Mouse (Mus musculus): ENCODE data around the gene Siae.
A peak's percentile ranks its signal among the peaks of the same experiment; 100 is the strongest.

Gene Siae

DNA sequence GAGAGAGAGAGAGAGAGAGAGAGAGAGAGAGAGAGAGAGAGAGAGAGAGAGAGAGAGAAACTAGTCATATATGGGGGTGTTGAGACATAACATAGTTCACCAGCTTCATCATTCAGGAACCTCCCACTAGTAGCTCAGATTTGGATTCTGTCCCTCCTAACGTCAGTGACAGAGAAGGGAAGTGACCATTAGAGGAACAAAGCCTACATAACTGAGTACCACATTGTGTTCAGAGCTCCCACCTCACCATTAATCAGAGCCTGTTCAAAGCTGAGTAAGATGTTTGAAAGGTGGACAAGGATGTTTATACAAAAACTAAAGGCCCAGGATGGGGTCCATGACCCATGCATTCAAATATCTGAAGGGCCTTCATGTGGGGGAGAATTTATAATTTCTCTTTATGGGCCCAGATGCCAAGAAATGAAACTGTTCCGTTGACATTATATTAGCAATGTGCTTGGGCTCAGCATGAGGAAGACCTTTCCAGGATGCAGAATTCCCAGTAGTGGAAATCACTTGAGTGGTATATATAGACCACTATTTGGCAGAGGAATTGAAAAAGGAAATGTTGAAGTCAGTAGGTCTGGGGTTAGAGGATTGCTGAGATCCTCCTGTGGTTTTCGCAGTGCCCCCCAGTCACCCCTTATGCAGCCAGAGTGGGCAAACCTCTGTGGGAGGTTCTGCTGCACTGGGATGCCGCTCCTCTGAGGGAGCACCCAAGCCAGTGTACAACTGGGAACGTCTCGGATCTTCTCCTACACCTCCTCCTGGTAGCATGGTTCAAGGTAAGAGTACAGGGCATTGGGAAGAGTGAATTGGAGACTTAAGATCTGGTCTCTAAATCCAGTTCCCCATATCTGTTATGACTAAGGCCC, 14.6 kb upstream of the Siae start:
- DNase-seq, result no peak

DNA sequence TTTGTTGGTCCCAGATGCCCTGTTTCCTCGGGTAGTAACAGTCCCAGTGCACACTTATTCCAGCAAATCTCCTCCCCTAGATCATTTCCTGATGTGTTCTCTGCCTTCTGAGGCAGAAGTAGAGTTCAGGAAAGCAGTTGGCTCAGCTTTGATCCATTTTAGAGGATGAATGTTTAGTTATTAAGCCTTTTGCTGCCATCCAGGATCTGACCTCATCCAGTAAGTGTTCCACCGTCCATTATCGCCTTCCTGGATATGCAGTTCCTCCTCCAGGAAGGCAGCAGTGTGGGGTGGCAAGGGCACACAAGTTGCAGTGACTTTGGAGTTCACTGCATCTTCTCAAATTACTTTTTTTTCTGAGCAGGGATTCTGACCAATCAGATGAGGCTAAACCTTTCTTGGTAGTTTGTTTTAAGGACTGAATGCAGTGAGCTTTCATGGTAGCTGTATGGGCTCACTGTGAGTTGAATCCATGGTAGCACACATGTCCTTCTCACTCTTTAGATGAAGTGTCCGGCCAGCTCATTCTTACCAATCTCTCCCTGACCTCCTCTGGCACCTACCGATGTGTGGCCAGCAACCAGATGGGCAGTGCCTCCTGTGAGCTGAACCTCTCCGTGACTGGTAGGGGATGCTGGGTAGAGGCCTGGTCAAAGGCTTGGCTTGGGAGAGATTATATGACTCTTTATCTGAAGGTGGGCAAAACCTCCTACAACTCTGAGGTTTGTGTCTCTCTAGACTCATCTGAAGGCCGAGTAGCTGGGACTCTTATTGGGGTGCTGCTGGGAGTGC, 13.5 kb upstream of the Siae start:
- no peak for DNase-seq

DNA sequence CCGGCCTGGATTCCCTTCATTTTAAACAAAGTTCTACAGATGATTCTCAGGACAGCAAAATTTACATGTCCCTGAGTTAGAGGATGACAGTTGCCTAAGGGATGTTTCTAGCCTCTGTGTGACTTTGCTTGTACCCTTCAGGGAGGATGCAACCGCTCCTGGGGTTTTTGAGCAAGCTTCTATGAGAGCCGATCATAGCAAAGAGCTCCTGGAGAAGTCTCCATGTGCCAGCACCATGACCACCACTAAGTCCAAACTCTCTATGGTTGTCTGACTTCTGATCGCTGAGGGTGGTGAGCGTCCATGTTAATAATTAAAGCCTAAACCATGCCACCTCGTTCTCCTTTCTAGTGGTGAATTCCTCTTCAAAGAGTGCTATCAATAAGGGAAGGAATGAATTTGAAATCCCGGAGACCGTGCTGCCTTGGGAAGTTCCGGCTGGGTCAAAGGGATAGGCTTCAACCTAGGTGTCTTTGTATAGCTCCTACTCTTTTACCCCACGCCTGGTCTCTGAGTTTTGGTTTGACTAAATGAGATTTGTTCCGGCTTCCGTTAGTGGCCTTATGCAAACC, 11.5 kb upstream of the Siae start:
- no peak for DNase-seq

DNA sequence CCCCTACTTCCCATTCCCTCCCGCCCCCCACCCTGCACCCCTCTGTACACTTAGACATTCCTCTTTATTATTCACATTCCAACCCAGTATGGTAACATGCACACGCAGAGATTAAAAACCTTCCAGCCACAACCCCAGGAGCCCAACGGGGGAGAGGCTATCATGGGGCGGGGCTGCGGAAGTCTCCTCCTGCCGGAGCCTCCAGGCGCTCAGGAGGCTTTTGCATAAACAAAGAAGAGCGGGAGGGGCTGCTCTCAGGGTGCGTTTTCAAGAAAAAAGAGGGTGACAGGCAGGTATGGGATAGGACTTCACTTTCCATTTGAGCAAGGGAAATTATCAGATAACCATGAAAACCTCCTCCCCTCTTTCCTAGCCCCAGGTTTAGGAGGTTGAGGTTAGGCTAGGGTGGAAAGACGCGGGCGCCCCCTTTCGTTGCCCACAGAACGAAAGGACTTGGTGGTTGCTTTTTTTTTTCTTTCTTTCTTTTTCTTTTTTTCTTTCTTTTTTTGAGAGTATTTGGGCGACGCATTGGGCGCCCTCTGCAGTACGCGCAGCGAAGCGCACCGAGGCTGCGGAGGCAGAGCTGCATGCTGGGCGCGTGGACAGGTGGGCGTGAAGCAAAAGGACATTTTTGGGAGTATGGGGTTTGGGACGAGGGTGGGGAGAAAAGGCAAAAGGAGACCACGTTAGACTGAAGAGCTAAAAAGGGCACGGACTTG, 10.9 kb upstream of the Siae start:
- DNase-seq, result peak; percentile 74

DNA sequence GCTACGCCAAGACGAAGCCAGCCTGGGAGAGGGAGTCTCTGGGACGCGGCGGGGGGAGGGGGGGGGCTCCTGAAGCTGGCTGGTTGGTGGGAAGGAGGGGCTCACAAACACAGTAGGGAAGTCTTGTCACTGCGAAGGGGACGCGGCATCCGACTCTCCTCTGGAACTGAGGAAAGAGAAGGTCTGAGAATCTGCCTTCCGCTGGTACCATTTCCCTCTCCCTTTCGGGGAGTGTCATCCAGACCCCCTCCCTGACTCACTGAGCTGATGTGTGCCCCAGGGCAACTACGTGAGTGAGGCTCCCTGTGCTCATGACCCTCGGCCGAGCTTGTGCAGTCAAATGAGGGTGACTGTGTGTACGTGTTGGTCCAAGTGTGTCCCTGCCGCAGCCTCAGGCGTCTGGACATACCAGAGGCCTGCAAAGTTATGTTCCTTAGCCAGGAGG, 10.3 kb upstream of the Siae start:
- DNase-seq, result no peak

DNA sequence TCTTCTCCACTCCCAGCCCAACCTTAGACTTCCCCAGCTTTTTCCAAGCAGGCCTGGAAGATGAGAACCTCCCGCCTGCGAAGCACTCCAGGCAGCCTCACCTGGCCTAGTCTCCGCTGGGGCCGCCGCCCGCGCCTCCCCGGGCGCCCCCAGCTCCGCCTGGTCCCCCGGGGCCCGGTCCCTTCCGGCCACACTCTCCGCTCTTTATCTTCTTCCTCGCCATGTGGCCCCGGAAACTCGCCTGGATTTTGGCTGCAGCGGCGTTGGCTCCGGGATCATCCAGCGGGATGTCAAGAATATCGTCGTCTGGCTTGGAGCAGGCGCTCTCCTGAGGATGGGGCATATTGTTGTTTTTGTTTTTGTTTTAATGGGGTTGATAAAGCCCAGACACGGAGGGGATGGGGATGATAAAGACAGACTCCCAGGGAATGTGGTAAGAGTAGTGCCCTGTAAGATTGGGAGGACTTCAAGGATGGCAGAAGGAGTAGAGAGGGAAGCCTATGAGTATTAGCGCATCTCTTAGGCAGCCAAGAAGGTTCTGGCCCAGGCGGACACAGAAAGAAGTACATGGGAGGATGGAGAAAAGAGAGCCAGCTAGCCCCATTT, 9.5 kb upstream of the Siae start:
- peak; percentile 8 for DNase-seq

DNA sequence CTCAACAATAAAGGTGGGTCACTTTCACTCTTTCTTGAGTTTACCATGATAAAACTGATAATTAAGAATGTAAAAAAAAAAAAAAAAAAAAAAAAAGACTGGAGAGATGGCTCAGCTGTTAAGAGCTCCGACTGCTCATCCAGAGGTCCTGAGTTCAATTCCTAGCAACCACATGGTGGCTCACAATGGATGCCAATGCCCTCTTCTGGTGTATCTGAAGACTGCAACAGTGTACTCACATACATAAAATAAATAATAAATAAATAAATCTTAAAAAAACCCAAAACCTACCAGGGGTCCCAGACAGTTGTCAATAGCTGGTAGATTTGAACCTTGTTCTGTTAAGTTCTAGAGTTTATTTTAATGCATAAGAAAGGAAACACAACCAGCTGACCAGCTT, 8.6 kb upstream of the Siae start:
- no peak for DNase-seq

DNA sequence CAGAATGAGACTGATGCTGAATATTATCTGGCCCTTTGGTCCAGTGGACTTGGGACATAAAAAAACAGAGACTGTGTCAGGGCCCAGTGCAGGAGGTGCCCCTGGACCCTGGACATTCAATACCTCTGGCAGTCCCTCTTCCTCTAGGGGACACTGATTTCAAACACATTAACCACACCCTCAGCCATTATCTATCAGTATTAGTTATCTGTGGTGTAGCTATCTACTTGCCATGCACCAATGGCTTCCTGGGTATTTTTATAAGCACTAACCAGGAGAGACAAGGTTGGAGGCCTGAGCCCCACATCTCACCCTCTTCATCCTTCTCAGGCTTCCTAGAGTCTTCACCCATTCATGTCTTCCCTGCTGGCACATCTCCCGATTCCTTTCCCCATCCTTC, 5.1 kb upstream of the Siae start:
- DNase-seq, result no peak

DNA sequence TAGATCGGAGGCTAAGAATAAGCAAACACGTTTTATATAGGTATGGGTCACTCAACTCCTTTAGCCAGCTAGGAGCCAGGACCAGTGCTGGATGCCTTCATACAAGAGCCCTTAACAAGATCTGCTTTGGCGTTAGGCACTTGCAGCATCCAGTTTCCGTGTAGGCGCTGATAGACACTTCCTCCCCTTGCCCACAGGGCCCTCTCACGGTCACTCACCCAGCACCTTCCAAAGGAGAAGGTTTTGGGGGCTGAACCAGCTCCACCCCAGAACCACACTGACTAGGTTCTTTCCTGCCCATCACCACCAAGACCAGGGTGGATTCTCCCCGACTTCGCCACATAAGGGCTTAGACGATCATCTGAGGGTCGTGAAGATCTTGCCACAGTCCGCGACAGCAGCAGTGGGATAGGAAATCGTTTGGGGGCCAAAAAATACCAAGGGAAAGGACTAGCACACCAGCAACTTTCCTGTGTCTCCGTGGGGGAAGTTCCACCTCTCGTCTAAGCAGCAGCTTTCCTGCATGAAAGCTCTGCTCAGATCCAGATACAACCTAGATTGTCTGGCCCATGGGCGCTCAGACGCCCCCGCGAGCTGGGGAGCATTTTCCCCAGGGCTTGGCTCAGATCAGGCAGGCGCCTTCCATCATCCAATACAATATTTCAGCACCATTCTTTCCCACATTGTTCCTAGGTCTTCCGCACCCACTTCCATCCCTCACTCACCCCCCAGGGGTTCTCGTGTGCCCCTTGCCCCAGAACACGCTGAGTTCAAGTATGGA, 3.6 kb upstream of the Siae start:
- no peak for DNase-seq

DNA sequence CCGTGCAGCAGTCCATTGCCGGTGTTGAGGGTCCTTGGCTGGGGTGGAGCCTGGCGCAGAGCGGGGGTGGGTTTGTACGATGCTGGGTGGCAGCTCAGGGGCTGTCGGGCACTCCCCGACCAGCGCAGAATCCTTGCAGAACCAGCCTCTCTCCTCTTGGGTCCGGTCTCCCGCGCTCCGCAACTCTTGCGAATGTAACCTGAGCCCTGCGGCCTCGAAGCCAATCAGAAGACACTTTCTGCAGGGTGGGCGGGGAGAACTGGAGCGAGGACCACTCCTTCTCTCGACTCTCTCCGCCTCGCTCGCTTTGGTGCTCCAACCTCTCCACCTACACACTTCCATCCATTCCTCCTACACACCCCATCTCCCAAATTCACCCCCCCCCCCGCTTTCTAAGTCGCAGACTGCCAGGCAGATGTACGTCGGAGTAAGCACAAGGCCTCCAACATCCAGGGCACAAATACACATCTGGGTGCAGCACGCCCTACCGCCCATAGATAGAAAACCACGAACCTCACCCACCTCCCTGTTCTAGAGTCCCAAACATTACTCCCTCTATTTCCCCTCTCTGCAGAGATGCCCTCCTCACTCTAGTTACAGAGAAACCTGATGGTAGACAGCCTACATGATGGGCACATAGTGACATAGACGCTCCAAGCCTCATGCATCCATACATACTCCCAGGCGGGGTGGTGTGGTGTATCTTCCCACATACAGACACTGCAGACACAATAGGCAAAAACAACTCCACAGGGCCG, 2.8 kb upstream of the Siae start, which contains the start of gene Nrgn:
Nrgn (minus strand) TSS at position 369 of the 758 bp plus-strand sequence.
- DNase-seq, result peak; percentile 74

DNA sequence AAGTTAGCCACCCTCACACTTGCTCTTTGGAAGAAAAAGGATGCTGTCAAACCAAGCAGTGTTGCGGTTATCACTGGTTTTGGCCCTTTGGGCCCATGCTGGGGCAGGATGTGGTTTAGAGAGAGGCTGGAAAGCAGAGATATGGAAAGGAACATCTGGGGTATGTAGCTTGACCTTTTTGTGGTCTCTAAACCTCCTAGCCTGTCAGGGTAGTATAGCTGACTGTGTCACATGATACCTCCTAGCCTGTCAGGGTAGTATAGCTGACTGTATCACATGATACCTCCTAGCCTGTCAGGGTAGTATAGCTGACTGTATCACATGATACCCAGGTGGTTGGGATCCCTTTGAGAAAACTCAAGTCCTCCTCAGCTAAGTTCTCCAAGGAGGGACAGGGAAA, 1.2 kb upstream of the Siae start:
- no peak for DNase-seq

DNA sequence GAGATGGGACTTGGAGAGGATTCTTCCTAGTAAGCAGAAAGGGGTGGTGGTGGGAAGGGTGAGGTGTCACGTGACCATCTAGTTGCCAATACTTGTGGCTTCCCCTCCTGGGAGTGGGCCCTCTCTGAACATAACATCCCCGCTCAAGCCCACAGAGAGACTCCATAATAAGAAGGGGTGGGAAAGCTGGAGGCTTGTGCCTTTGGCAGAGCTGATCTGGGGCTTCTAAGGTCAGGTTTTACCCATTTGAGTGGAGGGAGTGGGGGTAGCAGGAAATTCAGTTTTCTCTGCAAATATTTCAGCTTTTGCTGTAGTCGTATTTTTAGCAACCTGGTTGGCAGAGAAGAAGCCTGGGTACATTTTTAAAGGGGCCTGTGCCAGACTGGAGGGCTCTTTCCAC, 868 bp downstream of the Siae start:
- DNase-seq, result no peak

DNA sequence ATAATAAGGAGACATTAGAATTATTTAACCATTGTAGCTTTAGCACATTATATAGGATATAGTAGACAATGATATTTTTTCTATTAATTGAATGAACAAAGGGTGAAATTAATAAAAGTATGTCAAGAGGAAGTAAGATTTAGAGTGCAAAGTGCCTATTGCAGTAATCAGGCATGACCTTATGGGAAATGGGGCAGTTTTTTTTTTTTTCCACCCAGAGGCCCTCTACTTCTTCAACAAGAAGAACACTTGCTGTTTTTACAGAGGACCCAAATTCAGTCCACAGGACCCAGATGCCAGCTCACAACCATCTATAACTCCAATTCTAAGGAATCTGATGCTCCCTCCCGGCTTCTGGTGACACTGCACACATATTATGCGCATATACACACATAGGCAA, 5.1 kb downstream of the Siae start:
- DNase-seq, result no peak

DNA sequence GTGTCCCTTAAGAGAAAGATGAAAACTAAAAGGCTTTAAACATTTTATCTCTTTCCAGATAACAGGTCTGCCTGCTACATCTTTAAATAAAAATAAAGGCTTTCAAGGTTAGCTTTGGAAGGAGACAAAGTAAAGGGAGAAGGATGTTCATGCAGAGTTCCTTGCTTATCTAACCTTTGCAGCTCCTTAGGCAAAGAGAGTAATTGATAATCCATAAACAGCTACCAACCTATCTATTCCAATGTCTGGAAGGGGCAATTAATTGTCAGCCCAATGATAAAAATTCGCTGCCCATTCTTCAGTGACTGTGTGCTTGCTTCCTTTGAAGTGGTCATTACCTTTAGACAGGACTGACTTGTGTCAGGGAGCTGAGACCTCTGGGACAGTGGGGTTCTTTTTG, 8.3 kb downstream of the Siae start:
- no peak for DNase-seq

DNA sequence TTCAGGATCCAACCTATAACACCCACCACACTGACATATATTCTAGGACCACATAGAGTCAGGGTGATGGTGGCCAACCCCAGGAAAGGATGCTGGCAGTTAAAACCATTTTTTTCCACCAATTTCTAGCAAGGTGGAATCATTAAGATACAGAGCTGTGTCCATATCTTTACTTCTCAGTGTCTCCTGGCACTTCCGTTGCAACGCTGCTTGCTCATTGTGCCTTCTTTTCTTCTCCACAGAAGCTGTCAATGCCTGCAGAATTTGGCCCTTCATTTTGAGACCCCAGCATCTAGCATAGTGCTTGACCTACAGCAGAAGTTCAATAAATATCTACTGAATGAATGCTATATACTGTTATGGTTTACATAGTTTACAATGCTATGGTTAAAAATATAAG, 11.5 kb downstream of the Siae start:
- DNase-seq, result no peak

DNA sequence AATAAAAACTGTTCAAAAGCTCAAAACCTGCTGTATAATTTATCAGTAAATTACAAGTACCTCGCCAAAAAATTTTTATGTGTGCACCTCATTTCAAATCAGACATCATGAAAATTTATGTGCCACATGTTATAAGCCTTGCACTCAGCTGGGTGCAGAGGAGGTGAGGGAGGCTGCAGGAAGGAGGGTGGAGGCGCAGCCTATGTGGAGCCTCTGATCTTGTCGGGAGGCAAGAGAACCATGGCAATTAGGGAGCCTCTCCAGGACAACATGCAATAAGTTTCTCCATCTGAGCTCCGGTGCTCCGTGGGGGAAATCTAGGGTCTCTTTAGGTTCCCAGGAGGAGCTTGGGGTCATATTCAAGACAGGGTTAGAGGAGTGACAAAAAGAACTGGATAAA, 12.0 kb downstream of the Siae start:
- DNase-seq, result no peak

DNA sequence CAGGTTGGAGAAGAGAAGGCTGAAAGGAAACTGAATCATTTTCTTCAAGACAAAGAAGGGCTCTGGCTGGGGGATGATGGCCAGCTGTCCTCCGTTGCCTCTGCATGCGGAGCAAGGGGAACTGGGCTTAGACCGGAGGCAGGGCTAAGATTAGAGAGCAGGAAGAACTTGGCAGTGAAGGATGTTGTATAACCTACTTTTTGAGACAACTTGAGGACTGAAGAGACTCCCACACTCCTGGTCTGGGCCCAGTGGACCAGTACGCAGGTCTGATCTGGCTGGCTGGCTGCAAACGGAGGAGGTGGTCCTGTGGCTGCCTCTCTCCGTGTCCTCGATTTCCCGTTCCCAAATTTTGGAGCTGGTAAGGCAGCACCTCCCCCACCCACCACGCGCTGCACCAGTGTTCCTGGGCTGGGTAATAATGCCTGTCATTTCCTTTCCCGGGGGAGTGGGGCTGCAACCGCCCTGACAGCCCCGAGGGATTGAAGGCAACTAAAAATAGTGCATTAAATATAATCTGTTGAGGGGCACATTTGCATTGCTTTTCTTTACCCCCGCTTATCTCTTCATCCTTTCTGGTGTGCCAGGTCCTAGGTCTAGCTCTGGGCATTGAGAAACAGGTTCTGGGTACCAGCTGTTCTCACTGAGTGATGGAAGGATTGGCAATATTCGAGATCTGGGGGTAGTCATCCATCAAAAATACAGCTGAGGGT, 12.6 kb downstream of the Siae start:
- DNase-seq, result no peak

DNA sequence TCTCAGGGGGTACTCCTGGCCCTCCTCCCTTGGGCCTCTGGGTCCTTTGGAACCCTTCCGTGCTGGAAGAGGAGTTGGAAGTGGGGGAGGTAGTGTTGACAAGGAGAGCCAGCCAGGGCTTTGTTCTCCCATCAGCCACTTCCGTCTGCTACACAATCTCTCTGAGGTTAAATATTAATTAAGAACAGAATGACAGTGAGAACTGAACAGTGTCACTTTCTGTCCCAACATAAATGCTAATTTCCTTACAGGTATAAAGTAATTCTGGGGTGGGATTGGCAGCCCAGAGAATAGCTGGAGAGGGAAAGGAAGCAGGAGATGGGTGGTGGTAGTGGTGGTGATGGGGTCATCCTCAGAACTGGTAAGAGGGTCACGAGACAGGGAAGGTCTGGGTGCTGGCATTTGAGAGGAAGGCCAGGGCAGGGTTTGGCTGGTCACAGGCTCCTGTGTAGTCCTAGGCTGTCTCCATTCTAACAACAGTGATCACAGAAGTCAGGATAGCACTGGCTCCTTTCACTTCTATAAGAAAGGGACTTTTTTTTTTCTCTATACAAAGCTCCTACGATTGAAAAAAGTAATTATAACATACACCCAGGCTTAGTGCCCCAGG, 13.2 kb downstream of the Siae start:
- DNase-seq, result no peak

DNA sequence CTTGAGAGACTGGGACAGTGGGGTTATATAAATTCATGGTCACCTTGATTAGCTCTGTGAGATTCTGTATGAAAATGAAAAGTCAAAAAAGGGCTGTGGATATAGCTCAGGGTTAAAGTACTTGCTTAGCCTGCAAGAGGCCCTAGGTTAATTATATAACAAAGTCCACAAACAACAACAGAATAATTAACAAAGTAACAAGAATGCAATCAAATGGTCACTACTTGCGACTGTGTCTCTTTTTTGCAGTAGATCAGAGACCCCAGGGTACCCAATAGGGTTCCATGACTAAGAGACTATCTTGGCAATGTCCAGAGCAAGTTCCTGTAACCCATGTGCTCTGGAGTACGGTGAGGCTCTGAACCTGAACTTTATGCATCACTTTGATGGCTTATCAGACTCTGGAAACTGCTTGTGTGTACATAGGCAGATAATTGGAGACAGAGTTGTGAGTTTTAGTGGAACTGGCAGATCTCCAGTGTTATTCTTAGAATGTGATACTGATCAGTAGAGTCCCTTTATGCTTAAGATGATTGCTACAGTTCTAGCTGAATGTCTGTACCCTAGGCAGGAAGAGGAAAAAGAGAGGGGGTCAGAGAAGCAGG, 13.8 kb downstream of the Siae start:
- no peak for DNase-seq

Measured in thymus, postnatal 14 days (tissue).